Mouse (Mus musculus): ENCODE results near the gene Zbtb33. TPM values are rescaled to one million over a fixed set of nuclear protein-coding genes. Genes with fewer than 3 reads are reported as not detected.

Zbtb33 gene
- polyA plus RNA-seq, 1 experiment from 2014 or later = 5.0 TPM

- Histone ChIP-seq H3K4me1 (no peaks in the 10 kb centered on the region), H3K9ac (no peak overlapping the region), H3K4me2 (no peak overlapping the region), H3K4me3 (no peak overlapping the region), H3K9me3 (no peaks in the 10 kb centered on the region), H3K27me3 (replicated peaks) (no peaks in the 10 kb centered on the region), H3K27ac (0 out of 2 replicates have a peak overlapping the region, but pooled peaks have one; percentile 8), H3K36me3 (replicated peaks) (no peaks in the 10 kb centered on the region)
- 83% methylated on average over 9 of the region's 9 CpGs for WGBS
- peak; percentile 78; the same call in 1 of the 2 replicates for ATAC-seq (replicated peaks)
Measured at GRCm38 (mm10) chrX:38216986-38217675, 27.5 kb downstream of the Zbtb33 start.

DNA sequence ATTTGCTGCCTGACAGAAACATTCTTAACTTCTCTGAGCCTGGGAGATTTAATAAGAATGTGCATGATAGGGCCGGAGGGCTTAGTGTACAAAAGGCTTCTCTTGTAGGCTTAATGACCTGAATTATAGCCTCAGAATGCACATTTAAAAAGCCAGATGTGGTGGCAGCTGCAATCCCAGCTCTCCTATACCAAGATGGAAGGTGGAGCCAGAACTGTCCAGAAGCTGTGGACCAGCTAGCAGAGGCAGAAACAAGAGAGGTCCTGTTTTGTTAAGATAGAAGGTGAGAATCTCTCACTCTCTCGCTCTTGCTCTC is 28.0 kb downstream of the Zbtb33 start:
- H3K4me1 ChIP-seq = no peaks in the 10 kb centered on the region
- no peaks in the 10 kb centered on the region for H3K36me3 ChIP-seq (replicated peaks)
- no peak overlapping the region for H3K4me2 ChIP-seq
- no peak for ATAC-seq (replicated peaks)
- 65% methylated on average over 2 of the region's 2 CpGs for WGBS
- H3K9ac ChIP-seq = no peak overlapping the region
- no peaks in the 10 kb centered on the region for H3K27me3 ChIP-seq (replicated peaks)
- no peaks in the 10 kb centered on the region for H3K9me3 ChIP-seq
- no peak overlapping the region for H3K4me3 ChIP-seq
- 0 out of 2 replicates have a peak overlapping the region, but pooled peaks have one; percentile 8 for H3K27ac ChIP-seq

DNA sequence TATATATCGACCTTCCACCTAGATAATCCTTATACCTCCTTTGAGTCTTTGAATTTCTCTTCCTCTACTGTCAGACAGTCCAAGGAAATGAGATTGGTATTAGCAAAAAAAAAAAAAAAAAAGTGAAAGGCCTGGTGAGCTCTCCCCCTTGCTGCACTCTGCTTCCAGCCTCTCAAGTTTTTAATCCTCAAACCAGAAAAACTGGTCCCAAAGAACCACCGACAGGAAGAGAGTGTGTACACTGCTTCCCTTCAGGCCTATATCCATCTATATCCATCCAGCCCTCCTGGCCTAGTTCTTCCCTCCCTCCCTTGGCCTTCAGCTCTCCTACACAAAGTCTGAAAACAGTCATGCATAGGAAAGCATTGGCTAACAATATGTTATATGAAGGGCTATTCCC is 33.2 kb downstream of the Zbtb33 start:
- Histone ChIP-seq H3K4me2 (no peak overlapping the region), H3K4me3 (no peak overlapping the region), H3K27ac (no peak overlapping the region), H3K36me3 (replicated peaks) (no peaks in the 10 kb centered on the region), H3K4me1 (no peaks in the 10 kb centered on the region), H3K9me3 (no peaks in the 10 kb centered on the region), H3K27me3 (replicated peaks) (no peaks in the 10 kb centered on the region), H3K9ac (no peak overlapping the region)
- 56% methylated on average over 2 of the region's 2 CpGs for WGBS
- no peak for ATAC-seq (replicated peaks)

- Histone ChIP-seq H3K27ac (no peak overlapping the region), H3K27me3 (replicated peaks) (no peaks in the 10 kb centered on the region), H3K4me3 (no peak overlapping the region), H3K4me2 (no peak overlapping the region), H3K9me3 (no peaks in the 10 kb centered on the region), H3K36me3 (replicated peaks) (no peaks in the 10 kb centered on the region), H3K4me1 (no peaks in the 10 kb centered on the region), H3K9ac (no peak overlapping the region)
- 65% methylated on average over 1 of the region's 1 CpGs for WGBS
- ATAC-seq (replicated peaks) = 0 out of 2 replicates have a peak, but pooled peaks have one; percentile 52
Measured at GRCm38 (mm10) chrX:38229888-38230287, 40.3 kb downstream of the Zbtb33 start.

GRCm38 (mm10) chrX:38237731-38238130 is 48.1 kb downstream of the Zbtb33 start:
- no peaks in the 10 kb centered on the region for H3K9me3 ChIP-seq
- WGBS = 34% methylated on average over 2 of the region's 2 CpGs
- no peak overlapping the region for H3K4me3 ChIP-seq
- no peak overlapping the region for H3K4me2 ChIP-seq
- ATAC-seq (replicated peaks) = no peak
- H3K27me3 ChIP-seq (replicated peaks) = no peaks in the 10 kb centered on the region
- no peak overlapping the region for H3K27ac ChIP-seq
- no peak overlapping the region for H3K9ac ChIP-seq
- no peaks in the 10 kb centered on the region for H3K4me1 ChIP-seq
- no peaks in the 10 kb centered on the region for H3K36me3 ChIP-seq (replicated peaks)

Small RNA genes lying within 50 kb of the gene (microRNA-seq; reads per million reads assigned to microRNA genes)
- 0.55 reads per million for gene Mir3110

Other genes with a start within 250 kb of the Zbtb33 start
- gene Btg1-ps1, start 171.0 kb upstream of the Zbtb33 start, polyA plus RNA-seq (2015; fragmentation: Nextera tagmentation; extraction: Ambion mirVana) = not detected in 2 replicates
- not detected in 2 replicates for gene Btg1-ps2, start 146.7 kb upstream of the Zbtb33 start, polyA plus RNA-seq (2015; fragmentation: Nextera tagmentation; extraction: Ambion mirVana)
- not detected in 2 replicates for gene Rhox10, start 123.3 kb upstream of the Zbtb33 start, polyA plus RNA-seq (2015; fragmentation: Nextera tagmentation; extraction: Ambion mirVana)
- gene Rhox11, start 104.7 kb upstream of the Zbtb33 start, polyA plus RNA-seq (2015; fragmentation: Nextera tagmentation; extraction: Ambion mirVana) = not detected in 2 replicates
- gene Rhox12, start 78.9 kb upstream of the Zbtb33 start, polyA plus RNA-seq (2015; fragmentation: Nextera tagmentation; extraction: Ambion mirVana) = not detected in 2 replicates
- gene Rhox13, start 68.6 kb upstream of the Zbtb33 start, polyA plus RNA-seq (2015; fragmentation: Nextera tagmentation; extraction: Ambion mirVana) = not detected in 2 replicates
- gene Tmem255a, start 62.6 kb downstream of the Zbtb33 start, polyA plus RNA-seq (2015; fragmentation: Nextera tagmentation; extraction: Ambion mirVana) = 21.6 and 25.9 TPM in 2 replicates
- gene Atp1b4, start 126.4 kb downstream of the Zbtb33 start, polyA plus RNA-seq (2015; fragmentation: Nextera tagmentation; extraction: Ambion mirVana) = not detected in 2 replicates